In the genomic region with DNA sequence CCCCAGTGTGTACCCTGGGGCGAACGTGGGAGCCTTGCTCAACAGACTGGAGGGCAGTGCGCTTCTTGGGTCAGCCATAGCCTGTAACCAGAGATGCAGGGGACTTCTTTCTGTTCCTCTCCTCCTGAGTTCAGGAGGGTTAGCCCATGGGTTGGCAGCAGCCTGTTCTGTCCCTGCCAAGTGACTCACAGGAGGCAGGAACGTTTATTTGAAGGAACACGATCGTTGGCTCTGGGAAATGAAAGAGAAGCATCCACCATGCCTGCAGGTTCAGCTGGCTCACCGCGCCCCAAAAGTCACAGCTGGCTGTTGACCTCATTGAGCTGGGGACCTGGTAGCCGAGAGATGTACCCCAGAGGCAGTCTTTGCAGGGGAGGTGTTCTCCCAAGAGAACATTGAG, we compare ENCODE assay signal across 8 mouse cellular contexts.
DNase-seq lines count a peak whose midpoint lies in the region; ATAC-seq and TF ChIP-seq lines count a peak whose summit lies in the region.

No protein-coding gene starts in this region.

- no peaks in the 10 kb centered on the region for H3K9me3 ChIP-seq in forebrain, postnatal 0 days (ENCODE audit: low read length)
- H3K9me3 ChIP-seq in midbrain, embryonic 10.5 days (replicated peaks): no peaks in the 10 kb centered on the region

- no peaks in the 10 kb centered on the region for H3K36me3 ChIP-seq in forebrain, postnatal 0 days (ENCODE audit: insufficient read depth)
- H3K36me3 ChIP-seq in midbrain, embryonic 10.5 days: no peaks in the 10 kb centered on the region

- ATAC-seq in cerebellum, adult (ENCODE audit: insufficient number of reproducible peaks, low FRiP score, low TSS enrichment): peak; percentile 16; the same call in 1 of the 2 replicates
- no peak for ATAC-seq in forebrain, postnatal 0 days

- no peak for TF ChIP-seq CTCF in forebrain, postnatal 0 days (IDR thresholded peaks at IDR 0.05; ENCODE audit: low read depth)

- no peaks in the 10 kb centered on the region for H3K27me3 ChIP-seq in forebrain, postnatal 0 days (ENCODE audit: insufficient read depth, low read length)
- peaks cover 88% of the 10 kb centered on the region for H3K27me3 ChIP-seq in midbrain, embryonic 10.5 days (ENCODE audit: low read depth, poor library complexity, severe bottlenecking)

- peak overlapping the region; percentile 66; the same call in 1 of the 2 replicates for H3K27ac ChIP-seq in forebrain, postnatal 0 days (ENCODE audit: low read depth, low read length)
- peak overlapping the region; percentile 84 for H3K27ac ChIP-seq in midbrain, embryonic 10.5 days (replicated peaks)

- H3K4me3 ChIP-seq in forebrain, postnatal 0 days (ENCODE audit: low read depth, low read length): no peak overlapping the region
- H3K4me3 ChIP-seq in midbrain, embryonic 10.5 days: 0 out of 2 replicates have a peak overlapping the region, but pooled peaks have one; percentile 11

- 40% methylated on average over 9 of the region's 9 CpGs for WGBS in forebrain, postnatal 0 days
- WGBS in midbrain, embryonic 10.5 days: 48% methylated on average over 9 of the region's 9 CpGs

- DNase-seq in cerebellum, postnatal 4 days (ENCODE audit: low spot score in 2 of 2): no peak
- DNase-seq in Muller cell, postnatal 12 days (ENCODE audit: inconsistent ontology term): peak; percentile 69
- DNase-seq in forebrain, postnatal 0 days: no peak
- no peak for DNase-seq in midbrain, embryonic 10.5 days (ENCODE audit: low spot score)
- no peak for DNase-seq in testis, postnatal 14 days (ENCODE audit: low spot score)
- no peak for DNase-seq in thymus, postnatal 14 days
- DNase-seq in thymus, postnatal 10 days (ENCODE audit: low spot score in 2 of 2): no peak

- H3K4me1 ChIP-seq in forebrain, postnatal 0 days (ENCODE audit: insufficient read depth): peaks cover 36% of the 10 kb centered on the region
- H3K4me1 ChIP-seq in midbrain, embryonic 10.5 days: peaks cover 92% of the 10 kb centered on the region

- H3K4me2 ChIP-seq in forebrain, postnatal 0 days (ENCODE audit: low read depth): no peak overlapping the region

- no peak overlapping the region for H3K9ac ChIP-seq in forebrain, postnatal 0 days
